Mouse (Mus musculus) small intestine, adult 2 months (tissue): Measurements from ENCODE around the gene Spg7.

Experiments used
- CTCF ChIP-seq: fragments of 200-500 bp; IDR thresholded peaks from 2 replicates; pipeline ENCODE4 v1.5.1; 2012; ENCODE audit warnings: low read depth, mild to moderate bottlenecking, control low read depth, inconsistent platforms, low read length, moderate library complexity, mixed read lengths; ENCODE audit not compliant: insufficient replicate concordance, insufficient read length; ENCODE audit errors: extremely low read depth
- POLR2A ChIP-seq: fragments of 200-500 bp; IDR thresholded peaks from 2 replicates; pipeline ENCODE4 v1.6.1; 2012; ENCODE audit warnings: low read depth, mild to moderate bottlenecking, control low read depth, inconsistent platforms, low read length, moderate library complexity

GRCm38 (mm10) chr8:123046706-123047105, 16.0 kb upstream of the Spg7 start:
- TF ChIP-seq POLR2A (no peak), CTCF (no peak)
